Mouse (Mus musculus) hindbrain, embryonic 15.5 days (tissue): ENCODE data around the gene Iffo2. TPM values are rescaled to one million over a fixed set of nuclear protein-coding genes. Genes with fewer than 3 reads are reported as not detected.

Source experiments
- ATAC-seq: fragments of 200-750 bp; cut with Nextera tagmentation; 2 replicates; pipeline ENCODE4 v1.8.0; 2017; ENCODE audit warnings: low read depth, moderate number of reproducible peaks, moderate TSS enrichment; ENCODE audit not compliant: low FRiP score
- H3K27ac ChIP-seq: fragments of 300-500 bp; sonication (generic); replicated peaks from 2 replicates; pipeline ENCODE4 v1.5.1; 2015; ENCODE audit warnings: mild to moderate bottlenecking, inconsistent platforms
- H3K27me3 ChIP-seq: fragments of 300-500 bp; sonication (generic); 2 replicates; pipeline ENCODE4 v1.6.1; 2015; ENCODE audit warnings: control low read depth, inconsistent platforms
- H3K36me3 ChIP-seq: fragments of 300-500 bp; sonication (generic); 2 replicates; pipeline ENCODE4 v1.6.1; 2015; ENCODE audit warnings: control low read depth, inconsistent platforms
- H3K4me1 ChIP-seq: fragments of 300-500 bp; sonication (generic); replicated peaks from 2 replicates; pipeline ENCODE4 v1.6.1; 2015; ENCODE audit warnings: control low read depth, inconsistent platforms
- H3K4me2 ChIP-seq: fragments of 300-500 bp; sonication (generic); 2 replicates; pipeline ENCODE4 v1.6.1; 2015; ENCODE audit warnings: moderate library complexity, mild to moderate bottlenecking, inconsistent platforms
- H3K4me3 ChIP-seq: fragments of 300-500 bp; sonication (generic); 2 replicates; pipeline ENCODE4 v1.5.1; 2015; ENCODE audit warnings: mild to moderate bottlenecking, inconsistent platforms
- H3K9ac ChIP-seq: fragments of 300-500 bp; sonication (generic); 2 replicates; pipeline ENCODE4 v1.6.1; 2015; ENCODE audit warnings: inconsistent platforms
- H3K9me3 ChIP-seq: fragments of 300-500 bp; sonication (generic); 2 replicates; pipeline ENCODE4 v1.6.1; 2016; ENCODE audit warnings: control low read depth, inconsistent platforms
- WGBS: fragments of 180-500 bp; shearing (Covaris S2); methylation state at CpG from one replicate; pipeline ENCODE4 v1.1.7; 2015; 5-methylcytosine and 5-hydroxymethylcytosine counted together
- microRNA-seq: library from miRNA; unstranded; fragments of <30 nt; microRNA quantifications from one replicate; pipeline ENCODE4, GENCODE M21; 2016
- polyA plus RNA-seq: library from polyadenylated mRNA; unstranded; fragments of >200 nt; fragmentation: Nextera tagmentation; extraction: Ambion mirVana; gene quantifications from 2 replicates; pipeline ENCODE4 v1.2.1, GENCODE M21; 2015

The Iffo2 gene
- polyA plus RNA-seq, 1 experiment from 2014 or later, result 4.3 TPM

DNA sequence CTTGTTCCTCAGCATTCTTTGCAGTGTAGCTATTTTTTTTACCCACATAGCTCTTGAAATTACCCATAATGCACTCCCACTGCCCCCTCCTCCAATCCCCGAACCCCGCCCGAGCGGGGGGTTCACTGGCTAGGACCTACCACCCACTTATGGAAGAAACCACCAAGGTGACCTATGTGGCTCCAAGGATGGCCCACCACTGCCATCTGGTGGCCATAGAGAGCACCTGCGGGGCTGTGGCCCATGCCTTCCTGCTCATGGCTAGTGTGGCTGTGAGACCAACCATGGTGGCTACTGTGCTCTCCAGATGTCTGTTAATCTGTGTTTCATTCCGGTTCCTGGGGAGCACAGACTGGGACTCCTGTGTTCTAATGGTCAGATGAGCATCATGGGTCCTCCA is 139.5 kb downstream of the Iffo2 start:
- 0 out of 2 replicates have a peak, but pooled peaks cover 4% of the 10 kb centered on the region for H3K27me3 ChIP-seq
- H3K4me1 ChIP-seq, result no peaks in the 10 kb centered on the region
- H3K9ac ChIP-seq, result no peak overlapping the region
- no peak overlapping the region for H3K4me3 ChIP-seq
- no peaks in the 10 kb centered on the region for H3K36me3 ChIP-seq
- no peaks in the 10 kb centered on the region for H3K9me3 ChIP-seq
- ATAC-seq, result peak; percentile 72; the same call in 1 of the 2 replicates
- 25% methylated on average over 6 of the region's 6 CpGs for WGBS
- no peak overlapping the region for H3K27ac ChIP-seq
- no peak overlapping the region for H3K4me2 ChIP-seq

Small RNAs within 50 kb of the gene (microRNA-seq; reads per million reads assigned to microRNA genes)
- gene Gm25571, result not detected
- 0.65 reads per million for gene Mir7020

Other genes with a start within 250 kb of the Iffo2 start
- 13.9 and 14.0 TPM in 2 replicates for gene Pqlc2, start 219.8 kb upstream of the Iffo2 start, polyA plus RNA-seq
- gene Akr7a5, start 219.8 kb upstream of the Iffo2 start, polyA plus RNA-seq, result 64.8 and 66.2 TPM in 2 replicates
- 82.2 and 85.6 TPM in 2 replicates for gene Mrto4, start 178.0 kb upstream of the Iffo2 start, polyA plus RNA-seq
- 45.0 and 45.9 TPM in 2 replicates for gene Emc1, start 178.0 kb upstream of the Iffo2 start, polyA plus RNA-seq
- 95.6 and 96.8 TPM in 2 replicates for gene Ubr4, start 177.9 kb upstream of the Iffo2 start, polyA plus RNA-seq
- not detected in 2 replicates for gene Gm21969, start 72.6 kb downstream of the Iffo2 start, polyA plus RNA-seq
- 27.5 and 29.4 TPM in 2 replicates for gene Aldh4a1, start 92.3 kb downstream of the Iffo2 start, polyA plus RNA-seq
- gene Tas1r2, start 123.0 kb downstream of the Iffo2 start, polyA plus RNA-seq, result not detected in 2 replicates